Mouse (Mus musculus) kidney, embryonic 14.5 days (tissue): Measurements from ENCODE around the gene B9d1. TPM values are rescaled to one million over a fixed set of nuclear protein-coding genes. Genes with fewer than 3 reads are reported as not detected.

ENCODE experiments used
- ATAC-seq: fragments of 200-750 bp; cut with Nextera tagmentation; 2 replicates; pipeline ENCODE4 v1.8.0; 2017; ENCODE audit warnings: moderate number of reproducible peaks, mild to moderate bottlenecking, moderate TSS enrichment, moderate library complexity; ENCODE audit not compliant: low FRiP score, low TSS enrichment
- H3K27ac ChIP-seq: fragments of 300-500 bp; sonication (generic); 2 replicates; pipeline ENCODE4 v1.5.1; 2014; ENCODE audit warnings: low read depth, mild to moderate bottlenecking, low read length, moderate library complexity, mixed read lengths
- H3K27me3 ChIP-seq: fragments of 300-500 bp; sonication (generic); 2 replicates; pipeline ENCODE4 v1.6.1; 2014; ENCODE audit warnings: mild to moderate bottlenecking, low read length; ENCODE audit not compliant: control insufficient read depth, insufficient read depth
- H3K36me3 ChIP-seq: fragments of 300-500 bp; sonication (generic); 2 replicates; pipeline ENCODE4 v1.6.1; 2014; ENCODE audit warnings: low read length, mixed read lengths; ENCODE audit not compliant: control insufficient read depth, insufficient read depth
- H3K4me1 ChIP-seq: fragments of 300-500 bp; sonication (generic); 2 replicates; pipeline ENCODE4 v1.6.1; 2014; ENCODE audit warnings: low read length, mixed read lengths; ENCODE audit not compliant: control insufficient read depth, insufficient read depth
- H3K4me2 ChIP-seq: fragments of 300-500 bp; sonication (generic); replicated peaks from 2 replicates; pipeline ENCODE4 v1.6.1; 2014; ENCODE audit warnings: low read depth, mild to moderate bottlenecking, low read length
- H3K4me3 ChIP-seq: fragments of 300-500 bp; sonication (generic); 2 replicates; pipeline ENCODE4 v1.5.1; 2014; ENCODE audit warnings: mild to moderate bottlenecking, low read length
- H3K9ac ChIP-seq: fragments of 300-500 bp; sonication (generic); 2 replicates; pipeline ENCODE4 v1.6.1; 2014; ENCODE audit warnings: low read depth, mild to moderate bottlenecking, low read length, moderate library complexity
- H3K9me3 ChIP-seq: fragments of 300-500 bp; sonication (generic); 2 replicates; pipeline ENCODE4 v1.6.1; 2016; ENCODE audit warnings: low read length; ENCODE audit not compliant: control insufficient read depth
- WGBS: fragments of 180-500 bp; shearing (Covaris S2); extraction: QIAGEN DNeasy Blood & Tissue Kit; methylation state at CpG from one replicate; pipeline ENCODE4 v1.1.7; 2014; 5-methylcytosine and 5-hydroxymethylcytosine counted together
- polyA plus RNA-seq: library from polyadenylated mRNA; unstranded; fragments of >200 nt; fragmentation: Nextera tagmentation; extraction: Ambion mirVana; gene quantifications from 2 replicates; pipeline ENCODE4 v1.2.1, GENCODE M21; 2014

The B9d1 gene
- polyA plus RNA-seq, 1 experiment from 2014 or later: 49.2 TPM

- 88% methylated on average over 2 of the region's 2 CpGs for whole genome bisulfite sequencing
- no peaks in the 10 kb centered on the region for H3K27me3 ChIP-seq
- H3K36me3 ChIP-seq: peaks cover 28% of the 10 kb centered on the region
- no peak overlapping the region for H3K9ac ChIP-seq
- no peak overlapping the region for H3K4me2 ChIP-seq
- ATAC-seq: no peak
- no peak overlapping the region for H3K27ac ChIP-seq
- no peaks in the 10 kb centered on the region for H3K4me1 ChIP-seq
- H3K9me3 ChIP-seq: no peaks in the 10 kb centered on the region
- H3K4me3 ChIP-seq: no peak overlapping the region
These were observed 36.2 kb downstream of the B9d1 start for GRCm38 (mm10) chr11:61541106-61541505.

GRCm38 (mm10) chr11:61545586-61545985 is 40.6 kb downstream of the B9d1 start:
- H3K36me3 ChIP-seq: peaks cover 24% of the 10 kb centered on the region

GRCm38 (mm10) chr11:61546452-61546851 is 41.5 kb downstream of the B9d1 start:
- Histone ChIP-seq H3K4me1 (no peaks in the 10 kb centered on the region), H3K27ac (no peak overlapping the region), H3K4me3 (no peak overlapping the region), H3K36me3 (peaks cover 24% of the 10 kb centered on the region), H3K27me3 (no peaks in the 10 kb centered on the region), H3K9ac (no peak overlapping the region), H3K4me2 (no peak overlapping the region), H3K9me3 (no peaks in the 10 kb centered on the region)
- WGBS: 80% methylated on average over 10 of the region's 10 CpGs
- no peak for ATAC-seq

More at GRCm38 (mm10) chr11:61545586-61545985, 40.6 kb downstream of the B9d1 start:
- no peak for ATAC-seq
- Histone ChIP-seq H3K9ac (no peak overlapping the region), H3K4me3 (no peak overlapping the region), H3K9me3 (no peaks in the 10 kb centered on the region), H3K27me3 (no peaks in the 10 kb centered on the region), H3K4me1 (no peaks in the 10 kb centered on the region), H3K4me2 (no peak overlapping the region), H3K27ac (no peak overlapping the region)
- WGBS: 90% methylated on average over 2 of the region's 2 CpGs

- no peaks in the 10 kb centered on the region for H3K9me3 ChIP-seq
- WGBS: 87% methylated on average over 4 of the region's 4 CpGs
- H3K36me3 ChIP-seq: peaks cover 20% of the 10 kb centered on the region
- H3K4me3 ChIP-seq: no peak overlapping the region
- H3K27me3 ChIP-seq: no peaks in the 10 kb centered on the region
- no peak for ATAC-seq
- H3K9ac ChIP-seq: no peak overlapping the region
- H3K4me1 ChIP-seq: no peaks in the 10 kb centered on the region
- H3K4me2 ChIP-seq: no peak overlapping the region
- no peak overlapping the region for H3K27ac ChIP-seq
These were observed 42.8 kb downstream of the B9d1 start for GRCm38 (mm10) chr11:61547710-61548109.

- H3K4me3 ChIP-seq: no peak overlapping the region
- H3K4me2 ChIP-seq: no peak overlapping the region
- H3K4me1 ChIP-seq: no peaks in the 10 kb centered on the region
- no peaks in the 10 kb centered on the region for H3K27me3 ChIP-seq
- H3K9ac ChIP-seq: no peak overlapping the region
- H3K36me3 ChIP-seq: peaks cover 11% of the 10 kb centered on the region
- H3K9me3 ChIP-seq: no peaks in the 10 kb centered on the region
- ATAC-seq: no peak
- no peak overlapping the region for H3K27ac ChIP-seq
These were observed 45.7 kb downstream of the B9d1 start for GRCm38 (mm10) chr11:61550631-61551030.

- H3K4me1 ChIP-seq: no peaks in the 10 kb centered on the region
- WGBS: 84% methylated on average over 3 of the region's 3 CpGs
These were observed 48.2 kb downstream of the B9d1 start for GRCm38 (mm10) chr11:61553015-61553754.

GRCm38 (mm10) chr11:61559572-61559971 is 54.6 kb downstream of the B9d1 start:
- 59% methylated on average over 5 of the region's 5 CpGs for WGBS
- no peaks in the 10 kb centered on the region for H3K27me3 ChIP-seq

More at GRCm38 (mm10) chr11:61553015-61553754, 48.2 kb downstream of the B9d1 start:
- Histone ChIP-seq H3K4me2 (no peak overlapping the region), H3K9me3 (no peaks in the 10 kb centered on the region), H3K4me3 (no peak overlapping the region), H3K9ac (no peak overlapping the region), H3K27me3 (no peaks in the 10 kb centered on the region), H3K36me3 (no peaks in the 10 kb centered on the region), H3K27ac (no peak overlapping the region)
- ATAC-seq: no peak

GRCm38 (mm10) chr11:61562421-61562820 is 57.5 kb downstream of the B9d1 start:
- no peaks in the 10 kb centered on the region for H3K9me3 ChIP-seq
- H3K4me3 ChIP-seq: no peak overlapping the region
- H3K27me3 ChIP-seq: no peaks in the 10 kb centered on the region
- no peak for ATAC-seq
- no peak overlapping the region for H3K4me2 ChIP-seq
- H3K36me3 ChIP-seq: no peaks in the 10 kb centered on the region
- H3K4me1 ChIP-seq: no peaks in the 10 kb centered on the region
- no peak overlapping the region for H3K9ac ChIP-seq
- 73% methylated on average over 5 of the region's 5 CpGs for WGBS
- H3K27ac ChIP-seq: no peak overlapping the region

More at GRCm38 (mm10) chr11:61559572-61559971, 54.6 kb downstream of the B9d1 start:
- Histone ChIP-seq H3K9me3 (no peaks in the 10 kb centered on the region), H3K27ac (no peak overlapping the region), H3K4me3 (no peak overlapping the region), H3K36me3 (no peaks in the 10 kb centered on the region), H3K4me1 (no peaks in the 10 kb centered on the region), H3K4me2 (no peak overlapping the region), H3K9ac (no peak overlapping the region)
- no peak for ATAC-seq
